Mouse (Mus musculus): ENCODE measurements around the gene Pard3. TPM values are rescaled to one million over a fixed set of nuclear protein-coding genes. Genes with fewer than 3 reads are reported as not detected.

Pard3 gene
- polyA plus RNA-seq, 1 experiment, result 10.4 TPM

DNA sequence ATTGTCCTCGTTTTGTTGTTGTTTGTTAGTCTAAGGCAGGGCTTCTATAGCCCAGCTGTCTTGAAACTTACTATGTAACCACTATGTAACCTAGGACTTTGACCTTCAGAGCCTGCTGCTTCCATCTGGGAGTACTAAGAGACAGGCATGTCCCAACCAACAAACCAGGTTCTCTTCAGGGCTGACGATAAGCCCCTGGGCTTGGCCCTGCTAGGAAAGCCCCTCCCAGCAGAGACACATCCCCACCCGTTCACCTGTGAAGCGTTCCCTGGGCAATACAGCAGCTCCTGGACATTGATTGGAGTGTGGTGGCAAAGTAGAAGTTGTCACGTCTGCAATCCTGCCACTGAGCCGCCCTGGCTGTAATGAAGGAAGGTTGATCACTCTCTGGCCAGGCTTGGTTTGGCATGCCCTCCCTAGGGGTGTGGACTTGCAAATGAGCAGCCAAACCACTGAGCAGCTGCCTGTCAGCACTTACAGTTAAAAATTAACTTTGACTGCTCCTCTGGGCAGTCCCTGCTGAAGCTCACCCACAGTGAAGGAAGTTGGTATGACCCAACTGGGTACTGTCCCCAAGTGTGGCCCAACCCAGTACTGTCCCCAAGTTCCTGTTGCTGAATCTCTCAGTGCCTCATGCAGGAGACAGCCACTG is 377.3 kb downstream of the Pard3 start:
- Histone ChIP-seq H3K4me1 (replicated peaks; ENCODE audit: control insufficient read depth, insufficient read depth, low read length) (no peaks in the 10 kb centered on the region), H3K4me3 (ENCODE audit: control insufficient read depth, insufficient read depth, low read length) (no peak overlapping the region)
- DNase-seq, result no peak

DNA sequence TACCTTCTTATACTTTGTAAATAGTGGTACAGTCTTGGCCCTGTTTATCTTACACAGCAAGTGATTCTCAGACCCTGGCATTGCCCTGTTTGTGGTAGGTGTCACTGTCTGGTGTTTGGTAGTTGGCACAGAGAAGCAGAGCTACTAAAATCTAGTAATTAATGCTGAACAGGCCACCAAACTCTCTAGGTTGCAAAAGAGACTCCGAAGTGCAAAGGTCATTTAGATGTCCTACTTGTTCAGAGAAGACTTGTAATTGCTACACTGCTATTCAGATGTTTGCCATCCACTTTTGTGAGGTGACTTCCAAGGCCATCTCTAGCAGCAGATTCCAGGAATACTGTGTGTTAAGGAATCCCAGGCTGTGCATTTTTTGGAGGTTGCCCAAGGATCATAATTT is 383.7 kb downstream of the Pard3 start:
- TF ChIP-seq POLR2A (IDR thresholded peaks at IDR 0.05; ENCODE audit: control insufficient read depth, extremely low read depth, insufficient read depth, low read length, poor library complexity) (no peak), CTCF (IDR thresholded peaks at IDR 0.05; ENCODE audit: borderline replicate concordance, control insufficient read depth, extremely low read depth, insufficient read depth, low read length, poor library complexity) (no peak)
- no peak for DNase-seq
- 100% methylated on average over 1 of the region's 1 CpGs for WGBS
- H3K27ac ChIP-seq (ENCODE audit: control insufficient read depth, insufficient read depth, low read length), result no peak overlapping the region
- no peaks in the 10 kb centered on the region for H3K36me3 ChIP-seq (ENCODE audit: control insufficient read depth, insufficient read depth, low read length)
- no peaks in the 10 kb centered on the region for H3K4me1 ChIP-seq (replicated peaks; ENCODE audit: control insufficient read depth, insufficient read depth, low read length)
- H3K4me3 ChIP-seq (ENCODE audit: control insufficient read depth, insufficient read depth, low read length), result no peak overlapping the region
- no peaks in the 10 kb centered on the region for H3K27me3 ChIP-seq (ENCODE audit: control insufficient read depth, insufficient read depth, low read length)

More for the DNA sequence above, 377.3 kb downstream of the Pard3 start:
- H3K36me3 ChIP-seq (ENCODE audit: control insufficient read depth, insufficient read depth, low read length), result no peaks in the 10 kb centered on the region
- 77% methylated on average over 6 of the region's 6 CpGs for WGBS
- H3K27me3 ChIP-seq (ENCODE audit: control insufficient read depth, insufficient read depth, low read length), result no peaks in the 10 kb centered on the region
- TF ChIP-seq CTCF (IDR thresholded peaks at IDR 0.05; ENCODE audit: borderline replicate concordance, control insufficient read depth, extremely low read depth, insufficient read depth, low read length, poor library complexity) (no peak), POLR2A (IDR thresholded peaks at IDR 0.05; ENCODE audit: control insufficient read depth, extremely low read depth, insufficient read depth, low read length, poor library complexity) (no peak)
- no peak overlapping the region for H3K27ac ChIP-seq (ENCODE audit: control insufficient read depth, insufficient read depth, low read length)

DNA sequence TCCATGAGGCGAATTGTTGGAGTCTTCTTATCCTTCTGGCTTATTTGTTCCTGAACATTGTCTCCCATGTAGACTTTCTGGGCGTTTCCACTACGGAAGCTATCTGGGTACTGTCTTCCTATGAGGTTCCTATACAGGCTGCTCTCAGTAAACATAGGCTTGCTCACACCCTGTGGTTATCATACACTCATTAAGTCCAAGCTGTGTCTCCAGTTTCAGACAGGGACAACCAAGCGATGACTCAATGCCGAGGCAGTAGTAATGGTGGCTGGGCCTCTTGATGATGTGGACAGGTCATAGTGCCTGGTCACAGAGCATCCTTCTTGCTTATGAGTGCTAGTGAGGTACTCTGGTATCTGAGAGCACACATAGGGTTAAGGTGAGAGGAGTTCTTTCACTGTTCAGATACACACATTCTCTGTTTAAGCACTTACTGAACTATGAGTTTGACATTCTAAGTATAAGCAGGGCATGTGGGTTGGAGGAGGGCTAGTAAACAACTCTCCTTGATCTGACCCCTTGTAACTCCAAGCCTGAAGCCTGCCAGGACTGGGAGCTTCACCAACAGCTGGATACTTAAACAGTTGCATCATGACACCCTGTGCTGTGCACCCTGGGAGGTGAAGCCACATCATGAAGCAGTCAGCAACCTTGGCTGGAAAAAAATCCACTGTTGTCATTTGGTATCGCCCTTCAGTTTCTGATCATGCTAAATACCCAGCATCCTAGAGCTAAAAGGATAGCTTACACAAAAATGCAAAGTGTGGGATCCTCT is 385.6 kb downstream of the Pard3 start:
- Histone ChIP-seq H3K36me3 (ENCODE audit: control insufficient read depth, insufficient read depth, low read length) (no peaks in the 10 kb centered on the region), H3K4me3 (ENCODE audit: control insufficient read depth, insufficient read depth, low read length) (no peak overlapping the region), H3K27me3 (ENCODE audit: control insufficient read depth, insufficient read depth, low read length) (no peaks in the 10 kb centered on the region), H3K27ac (ENCODE audit: control insufficient read depth, insufficient read depth, low read length) (no peak overlapping the region), H3K4me1 (replicated peaks; ENCODE audit: control insufficient read depth, insufficient read depth, low read length) (no peaks in the 10 kb centered on the region)
- 97% methylated on average over 6 of the region's 6 CpGs for WGBS
- DNase-seq, result no peak
- TF ChIP-seq CTCF (IDR thresholded peaks at IDR 0.05; ENCODE audit: borderline replicate concordance, control insufficient read depth, extremely low read depth, insufficient read depth, low read length, poor library complexity) (no peak), POLR2A (IDR thresholded peaks at IDR 0.05; ENCODE audit: control insufficient read depth, extremely low read depth, insufficient read depth, low read length, poor library complexity) (no peak)

DNA sequence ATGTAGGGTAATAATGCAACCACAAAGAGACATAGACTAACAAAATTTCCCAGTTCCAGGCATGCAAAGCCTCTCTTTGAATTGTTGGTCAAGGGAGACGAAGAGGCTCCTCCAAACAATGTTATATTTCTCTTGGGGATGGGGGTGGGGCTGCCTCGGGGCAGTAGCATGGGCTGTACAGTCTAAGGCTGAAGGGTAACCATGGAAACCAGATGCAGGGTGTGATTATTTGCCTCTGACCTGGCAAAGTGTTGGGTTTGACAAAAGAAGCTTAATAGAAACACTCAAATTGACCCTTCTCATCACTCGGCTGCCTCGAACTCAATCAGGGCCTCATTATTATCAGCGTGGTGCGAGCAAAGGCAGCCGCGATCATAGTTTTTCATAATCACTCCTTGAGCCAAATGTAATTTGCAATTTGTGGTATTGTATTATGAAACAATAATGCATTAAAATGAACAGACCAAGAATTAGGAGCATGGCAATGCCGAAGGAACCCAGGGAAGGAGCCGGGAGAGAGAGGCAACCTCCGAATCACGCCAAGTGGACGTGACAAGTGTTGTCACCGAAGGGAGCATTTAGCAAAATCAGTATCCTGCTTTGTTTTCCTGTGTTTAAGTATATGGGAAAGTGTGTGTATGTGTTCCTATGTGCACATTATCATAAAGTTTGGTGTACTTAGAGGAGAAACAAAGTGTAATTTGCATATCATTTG is 387.4 kb downstream of the Pard3 start:
- Histone ChIP-seq H3K4me1 (replicated peaks; ENCODE audit: control insufficient read depth, insufficient read depth, low read length) (no peaks in the 10 kb centered on the region), H3K4me3 (ENCODE audit: control insufficient read depth, insufficient read depth, low read length) (no peak overlapping the region), H3K27ac (ENCODE audit: control insufficient read depth, insufficient read depth, low read length) (no peak overlapping the region), H3K36me3 (ENCODE audit: control insufficient read depth, insufficient read depth, low read length) (no peaks in the 10 kb centered on the region), H3K27me3 (ENCODE audit: control insufficient read depth, insufficient read depth, low read length) (no peaks in the 10 kb centered on the region)
- 94% methylated on average over 14 of the region's 14 CpGs for WGBS
- TF ChIP-seq POLR2A (IDR thresholded peaks at IDR 0.05; ENCODE audit: control insufficient read depth, extremely low read depth, insufficient read depth, low read length, poor library complexity), result no peak
- TF ChIP-seq CTCF (IDR thresholded peaks at IDR 0.05; ENCODE audit: borderline replicate concordance, control insufficient read depth, extremely low read depth, insufficient read depth, low read length, poor library complexity), result no peak
- no peak for DNase-seq

DNA sequence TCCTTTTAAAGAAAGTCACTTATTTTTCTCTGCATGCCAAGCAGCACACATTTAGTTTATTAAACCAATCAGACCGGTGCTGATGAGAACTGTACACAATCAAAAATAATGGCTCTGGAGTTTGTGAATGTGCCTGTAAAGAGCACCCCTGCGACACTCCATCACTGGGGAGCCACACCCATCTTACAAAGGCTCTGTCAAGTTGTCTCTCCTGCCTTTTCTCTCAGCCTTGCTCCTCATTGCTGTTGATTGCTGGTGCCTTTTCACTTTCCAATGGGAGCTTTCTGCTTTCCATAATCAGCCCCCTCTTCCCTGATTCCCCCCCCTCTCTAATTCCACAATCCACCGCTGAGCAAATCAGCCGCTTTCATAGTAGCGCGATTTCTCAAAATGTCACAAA is 388.7 kb downstream of the Pard3 start:
- WGBS, result 95% methylated on average over 6 of the region's 6 CpGs
- Histone ChIP-seq H3K4me1 (replicated peaks; ENCODE audit: control insufficient read depth, insufficient read depth, low read length) (no peaks in the 10 kb centered on the region), H3K36me3 (ENCODE audit: control insufficient read depth, insufficient read depth, low read length) (no peaks in the 10 kb centered on the region), H3K27ac (ENCODE audit: control insufficient read depth, insufficient read depth, low read length) (no peak overlapping the region), H3K4me3 (ENCODE audit: control insufficient read depth, insufficient read depth, low read length) (no peak overlapping the region), H3K27me3 (ENCODE audit: control insufficient read depth, insufficient read depth, low read length) (no peaks in the 10 kb centered on the region)
- TF ChIP-seq CTCF (IDR thresholded peaks at IDR 0.05; ENCODE audit: borderline replicate concordance, control insufficient read depth, extremely low read depth, insufficient read depth, low read length, poor library complexity), result no peak
- no peak for TF ChIP-seq POLR2A (IDR thresholded peaks at IDR 0.05; ENCODE audit: control insufficient read depth, extremely low read depth, insufficient read depth, low read length, poor library complexity)
- no peak for DNase-seq

DNA sequence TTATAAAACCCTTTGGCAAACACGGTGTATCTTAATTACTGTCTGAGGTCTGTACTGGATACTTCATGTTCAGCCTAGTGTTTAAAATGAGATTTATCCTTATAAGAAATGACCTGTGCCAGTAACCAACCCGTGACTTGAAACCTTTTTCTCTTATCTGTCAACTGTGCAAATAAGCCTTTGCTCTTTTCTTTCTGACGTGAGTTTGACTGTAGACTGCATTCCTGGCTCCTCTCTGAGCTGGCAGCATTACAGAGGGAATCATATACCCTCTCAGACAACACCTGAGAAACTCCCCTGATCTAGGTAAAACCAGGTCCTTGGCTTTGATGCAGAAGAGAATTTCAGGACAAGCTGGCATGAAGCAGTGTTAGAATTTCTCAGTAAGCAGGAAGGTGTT is 394.2 kb downstream of the Pard3 start:
- Histone ChIP-seq H3K27me3 (ENCODE audit: control insufficient read depth, insufficient read depth, low read length) (no peaks in the 10 kb centered on the region), H3K4me1 (replicated peaks; ENCODE audit: control insufficient read depth, insufficient read depth, low read length) (no peaks in the 10 kb centered on the region), H3K27ac (ENCODE audit: control insufficient read depth, insufficient read depth, low read length) (no peak overlapping the region), H3K4me3 (ENCODE audit: control insufficient read depth, insufficient read depth, low read length) (no peak overlapping the region), H3K36me3 (ENCODE audit: control insufficient read depth, insufficient read depth, low read length) (no peaks in the 10 kb centered on the region)
- WGBS, result 89% methylated on average over 3 of the region's 3 CpGs
- DNase-seq, result no peak
- no peak for TF ChIP-seq CTCF (IDR thresholded peaks at IDR 0.05; ENCODE audit: borderline replicate concordance, control insufficient read depth, extremely low read depth, insufficient read depth, low read length, poor library complexity)
- no peak for TF ChIP-seq POLR2A (IDR thresholded peaks at IDR 0.05; ENCODE audit: control insufficient read depth, extremely low read depth, insufficient read depth, low read length, poor library complexity)
